Mouse (Mus musculus): ENCODE results near the gene Sema3a. TPM values are rescaled to one million over a fixed set of nuclear protein-coding genes. Genes with fewer than 3 reads are reported as not detected.
A peak's percentile ranks its signal among the peaks of the same experiment; 100 is the strongest.

Gene Sema3a
- total RNA-seq (2021) = 1 to 10 TPM; 1.0 to 2.4 TPM
- long read RNA-seq, experiment 1, partial matches to known transcripts = 0 of 1 reads
- long read RNA-seq, experiment 1, other reads (novel, unspliced or antisense) = 1 of 1 reads
- long read RNA-seq, experiment 2 = 0 reads

- DNase-seq = peak; percentile 13
- H3K27ac ChIP-seq = peak within 1 kb of the TSS; percentile 43
- no peak for TF ChIP-seq CTCF (IDR thresholded peaks at IDR 0.05)
- intact Hi-C loops (cut with DNase I) = no loop called here
- peak within 1 kb of the TSS; percentile 57 for H3K4me3 ChIP-seq
Observed at GRCm38 (mm10) chr5:13125241-13125692, at the start of gene Sema3a. Sema3a (plus strand) TSS chr5:13125414.

DNA sequence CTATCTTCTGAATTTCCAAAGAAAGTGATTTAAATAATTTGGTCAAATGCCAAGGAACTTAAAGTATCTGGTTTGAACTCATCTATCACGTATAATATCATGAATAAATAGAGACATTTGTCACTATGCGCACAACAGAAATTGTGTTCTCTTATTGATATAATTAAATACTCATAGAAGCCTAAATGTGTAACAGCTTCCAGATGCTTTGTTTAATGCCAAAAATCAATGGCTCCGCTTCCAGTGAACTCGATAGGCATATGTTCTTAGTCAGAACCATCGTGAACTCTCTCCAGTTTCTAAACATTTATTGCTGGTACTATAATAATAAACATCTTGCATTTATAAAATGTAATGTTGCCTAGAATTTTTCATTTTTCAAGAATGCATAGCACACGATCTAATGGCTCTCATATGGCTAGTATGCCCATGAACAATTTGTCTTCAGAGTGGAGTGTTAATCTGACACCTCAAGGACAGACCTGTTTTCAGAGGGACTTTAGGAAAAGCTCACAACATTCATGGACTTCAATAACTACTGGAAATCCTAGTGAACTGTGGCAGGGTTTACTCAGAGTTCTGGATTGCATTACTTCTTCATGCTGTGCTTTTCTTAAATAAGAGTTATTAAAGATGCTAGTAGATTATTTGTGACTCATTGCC is 40.3 kb upstream of the Sema3a start:
- intact Hi-C loops (cut with DNase I) = no loop called here
- no peak for TF ChIP-seq CTCF (IDR thresholded peaks at IDR 0.05)

DNA sequence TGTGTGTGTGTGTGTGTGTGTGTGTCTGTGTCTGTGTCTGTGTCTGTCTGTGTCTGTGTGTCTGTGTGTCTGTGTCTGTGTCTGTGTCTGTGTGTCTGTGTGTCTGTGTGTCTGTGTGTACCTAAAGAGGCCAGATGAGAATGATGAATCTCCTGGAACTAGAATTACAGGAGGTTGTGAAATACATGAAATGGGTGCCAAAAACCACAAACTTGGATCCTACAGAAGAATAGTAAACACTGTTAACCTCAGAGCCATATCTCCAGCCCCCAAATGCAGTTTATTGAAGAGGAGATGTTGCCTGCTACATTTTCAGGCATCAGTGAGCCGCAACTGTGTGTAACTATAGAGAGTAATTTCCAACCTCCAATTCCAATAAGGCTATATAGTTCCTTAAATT is 34.8 kb upstream of the Sema3a start:
- intact Hi-C loops (cut with DNase I) = no loop called here
- TF ChIP-seq CTCF (IDR thresholded peaks at IDR 0.05) = no peak
- Histone ChIP-seq H3K4me3 (no peak overlapping the region), H3K27ac (no peak overlapping the region)
- no peak for DNase-seq

More for the DNA sequence above, 40.3 kb upstream of the Sema3a start:
- no peak for DNase-seq
- no peak overlapping the region for H3K4me3 ChIP-seq
- H3K27ac ChIP-seq = no peak overlapping the region

DNA sequence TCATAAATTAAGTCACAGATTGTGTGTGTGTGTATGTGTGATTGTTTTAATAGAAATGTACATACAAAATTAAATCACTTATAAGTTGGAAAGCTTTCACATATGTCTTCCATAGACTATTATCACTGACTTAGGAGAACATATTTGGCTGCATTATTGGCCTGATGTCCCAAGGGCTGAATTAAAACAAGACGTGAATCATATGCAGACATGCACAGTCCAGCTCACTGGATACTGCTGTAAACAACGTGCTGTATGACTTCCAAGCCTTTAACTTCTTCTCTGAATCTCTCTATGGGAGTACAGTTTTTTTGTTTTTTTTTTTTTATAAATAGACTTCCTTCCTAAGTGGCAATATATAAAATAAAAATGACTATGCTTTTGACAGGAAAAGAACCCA is 15.7 kb upstream of the Sema3a start:
- intact Hi-C loops (cut with DNase I) = no loop called here
- H3K27ac ChIP-seq = no peak overlapping the region
- no peak for DNase-seq
- no peak for TF ChIP-seq CTCF (IDR thresholded peaks at IDR 0.05)
- no peak overlapping the region for H3K4me3 ChIP-seq

DNA sequence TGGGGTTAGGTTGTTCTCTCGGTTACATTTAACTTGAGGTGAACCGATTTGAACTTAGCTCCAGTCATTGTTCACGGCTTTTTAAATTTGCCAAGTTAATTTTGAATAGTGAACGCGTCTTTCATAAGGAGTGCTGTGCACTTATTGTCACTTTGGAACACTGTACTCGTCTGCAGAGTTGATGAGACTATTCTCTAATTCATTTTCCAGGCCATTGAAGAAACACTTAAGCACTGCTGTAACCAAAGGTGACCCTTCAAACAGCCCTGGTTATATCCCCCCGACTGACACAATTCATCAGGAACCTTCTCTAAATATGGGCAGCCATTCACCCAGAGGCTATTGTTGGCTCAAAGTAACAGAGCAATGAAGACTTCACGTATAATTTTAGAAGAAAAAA is 8.0 kb upstream of the Sema3a start:
- TF ChIP-seq CTCF (IDR thresholded peaks at IDR 0.05) = no peak
- Histone ChIP-seq H3K27ac (no peak overlapping the region), H3K4me3 (no peak overlapping the region)
- no peak for DNase-seq
- intact Hi-C loops (cut with DNase I) = no loop called here

- Histone ChIP-seq H3K27ac (peak overlapping the region; percentile 43), H3K4me3 (peak overlapping the region; percentile 57)
- no peak for TF ChIP-seq CTCF (IDR thresholded peaks at IDR 0.05)
- intact Hi-C loops (cut with DNase I) = no loop called here
- no peak for DNase-seq
Observed at GRCm38 (mm10) chr5:13125757-13126156, 543 bp downstream of the Sema3a start.

DNA sequence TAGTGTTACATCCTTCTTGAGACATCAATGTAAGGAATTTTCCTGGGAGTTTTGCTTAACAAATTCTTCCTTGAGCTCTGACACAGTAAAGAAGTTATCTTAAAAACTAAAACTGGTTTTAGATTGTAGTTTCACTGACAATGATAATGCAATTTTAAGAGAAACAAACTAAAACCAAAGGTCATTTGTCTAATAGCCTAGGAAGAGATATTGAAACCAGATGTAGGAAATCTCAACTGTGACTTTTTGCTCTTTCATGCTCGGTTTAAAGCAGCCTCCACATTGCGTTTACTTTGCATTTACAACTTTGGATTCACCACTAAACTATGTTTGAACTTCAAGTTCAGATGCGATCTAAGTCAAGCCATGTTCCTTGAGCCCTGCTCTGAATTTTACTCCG is 982 bp downstream of the Sema3a start:
- no peak for TF ChIP-seq CTCF (IDR thresholded peaks at IDR 0.05)
- peak overlapping the region; percentile 57 for H3K4me3 ChIP-seq
- intact Hi-C loops (cut with DNase I) = no loop called here
- DNase-seq = no peak
- peak overlapping the region; percentile 43 for H3K27ac ChIP-seq

- no peak for TF ChIP-seq CTCF (IDR thresholded peaks at IDR 0.05)
- DNase-seq = no peak
- Histone ChIP-seq H3K27ac (no peak overlapping the region), H3K4me3 (peak overlapping the region; percentile 57; the same call in 1 of the 2 replicates)
- intact Hi-C loops (cut with DNase I) = no loop called here
Observed at GRCm38 (mm10) chr5:13127121-13127520, 1.9 kb downstream of the Sema3a start.

DNA sequence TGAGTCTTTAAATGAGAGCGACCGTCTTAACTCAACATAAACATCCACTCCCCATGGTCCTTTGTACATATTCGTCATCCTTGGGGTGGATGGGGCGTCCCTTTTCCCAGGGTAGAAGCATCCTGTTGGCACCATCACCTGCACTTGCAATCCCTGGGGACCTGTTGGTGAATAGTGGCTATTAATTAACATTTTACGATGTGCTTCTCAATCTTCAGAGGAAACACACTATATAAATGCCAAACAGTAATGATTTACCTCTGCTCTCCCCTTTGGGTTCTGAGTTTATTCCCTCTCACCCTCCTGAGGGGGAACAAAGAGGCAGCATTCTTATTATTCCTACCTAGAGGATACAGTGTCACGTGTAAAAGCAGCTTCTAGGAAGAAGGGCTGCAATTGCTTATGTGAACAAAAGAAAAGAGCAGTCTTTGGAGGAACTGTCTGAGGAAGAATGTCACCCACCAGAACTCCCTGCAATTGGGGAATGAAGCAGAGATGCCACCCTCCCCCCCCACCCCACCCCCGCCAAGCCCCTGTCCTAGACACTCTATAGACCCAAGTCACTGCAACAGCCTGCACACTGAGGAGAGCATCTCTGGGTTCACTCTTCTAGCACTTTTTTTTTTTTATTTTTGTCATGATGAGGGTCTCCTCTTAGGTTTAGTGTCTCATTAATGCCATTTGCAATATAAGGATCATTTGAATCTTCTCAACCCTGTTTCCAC is 19.7 kb downstream of the Sema3a start:
- no peak for DNase-seq
- no peak for TF ChIP-seq CTCF (IDR thresholded peaks at IDR 0.05)
- no peak overlapping the region for H3K27ac ChIP-seq
- H3K4me3 ChIP-seq = no peak overlapping the region
- intact Hi-C loops (cut with DNase I) = no loop called here

- intact Hi-C loops (cut with DNase I) = no loop called here
- Histone ChIP-seq H3K4me3 (no peak overlapping the region), H3K27ac (no peak overlapping the region)
- TF ChIP-seq CTCF (IDR thresholded peaks at IDR 0.05) = no peak
- no peak for DNase-seq
Observed at GRCm38 (mm10) chr5:13149909-13150308, 24.7 kb downstream of the Sema3a start.

DNA sequence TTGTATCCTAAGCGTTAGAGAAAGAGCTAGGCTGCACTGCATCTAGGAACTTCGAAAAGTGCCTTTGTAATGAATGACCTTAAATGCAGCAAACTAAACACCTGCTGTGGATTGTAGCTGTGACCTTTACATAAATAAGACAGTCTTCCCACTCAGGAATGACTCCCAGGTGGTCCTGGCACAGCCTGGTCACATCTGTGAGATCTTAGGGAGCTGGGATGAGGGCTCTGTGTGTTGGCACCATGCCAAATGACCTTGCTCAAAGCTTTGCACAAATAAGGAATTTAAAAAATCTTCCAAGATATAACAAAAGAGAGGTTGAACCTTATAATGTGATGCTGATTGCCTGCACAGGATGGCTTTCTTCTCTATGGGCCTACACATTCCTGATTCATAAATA is 25.8 kb downstream of the Sema3a start:
- DNase-seq = no peak
- Histone ChIP-seq H3K4me3 (no peak overlapping the region), H3K27ac (no peak overlapping the region)
- TF ChIP-seq CTCF (IDR thresholded peaks at IDR 0.05) = no peak
- intact Hi-C loops (cut with DNase I) = no loop called here

DNA sequence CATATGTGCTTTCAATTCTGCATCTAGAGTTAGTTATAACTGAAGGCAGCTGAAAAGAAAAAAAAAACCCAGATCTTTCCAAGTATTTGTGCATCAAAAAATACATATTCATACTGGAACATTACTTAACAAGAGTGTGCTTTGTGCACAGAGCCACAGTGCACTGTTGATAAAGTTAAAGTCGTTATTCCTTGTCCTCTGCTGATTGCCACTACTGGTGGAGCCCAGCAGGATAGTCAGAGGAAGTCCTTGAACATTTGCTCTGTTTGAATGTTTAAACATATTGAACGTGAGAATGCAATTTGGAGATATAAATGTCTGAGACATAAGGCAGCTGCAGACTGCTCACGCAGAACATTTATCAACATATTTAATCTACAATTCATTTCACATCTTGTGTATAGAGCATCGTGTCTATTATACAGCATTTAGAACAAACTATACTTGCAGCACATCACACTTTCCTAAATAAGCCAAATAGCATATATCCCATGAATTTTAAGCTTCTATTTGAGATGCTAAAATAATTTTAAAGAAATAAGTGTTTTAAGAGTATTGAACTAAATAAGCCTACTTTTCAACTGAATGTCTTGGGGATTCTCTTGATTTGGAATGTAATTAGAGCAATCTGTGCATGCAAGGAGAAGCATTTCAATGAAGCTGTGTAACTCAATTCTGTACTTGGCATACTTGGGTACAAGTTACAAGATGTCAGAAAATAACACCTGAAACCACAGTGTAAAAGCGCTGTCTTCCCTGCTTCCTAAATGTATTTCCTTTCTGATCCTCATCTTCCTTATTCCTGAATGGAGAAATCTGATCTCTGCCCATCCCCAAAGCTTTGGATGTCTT is 32.8 kb downstream of the Sema3a start:
- Histone ChIP-seq H3K27ac (no peak overlapping the region), H3K4me3 (no peak overlapping the region)
- no peak for TF ChIP-seq CTCF (IDR thresholded peaks at IDR 0.05)
- DNase-seq = no peak
- intact Hi-C loops (cut with DNase I) = no loop called here

- intact Hi-C loops (cut with DNase I) = no loop called here
- no peak overlapping the region for H3K27ac ChIP-seq
- DNase-seq = no peak
- H3K4me3 ChIP-seq = no peak overlapping the region
- no peak for TF ChIP-seq CTCF (IDR thresholded peaks at IDR 0.05)
Observed at GRCm38 (mm10) chr5:13182186-13182585, 57.0 kb downstream of the Sema3a start.
